Mouse (Mus musculus): ENCODE data around the gene 1810009J06Rik. TPM values are rescaled to one million over a fixed set of nuclear protein-coding genes. Genes with fewer than 3 reads are reported as not detected.

Gene 1810009J06Rik
- polyA plus RNA-seq (2015; fragmentation: Illumina TruSeq; extraction: RNeasy Lipid Tissue Mini Kit (QIAGEN cat#74804); ENCODE audit: insufficient read depth, low read depth, low replicate concordance): not detected

DNA sequence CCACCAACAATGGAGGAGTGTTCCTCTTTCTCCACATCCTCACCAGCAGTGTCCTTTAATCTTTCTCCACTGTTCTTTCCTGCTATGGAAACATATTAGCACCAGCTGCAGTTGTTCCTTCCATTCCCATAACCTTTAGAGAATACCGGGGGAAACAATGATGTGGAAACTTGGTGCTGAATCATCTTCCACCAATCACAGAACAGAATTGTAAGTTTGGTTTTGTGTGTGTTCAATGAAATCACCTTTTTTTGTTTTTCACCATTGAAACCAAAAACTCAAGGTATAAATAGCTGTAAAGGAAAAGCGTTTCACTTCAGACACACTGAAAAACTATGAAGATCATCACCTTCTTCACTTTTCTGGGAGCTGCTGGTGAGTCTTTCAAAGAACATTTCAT is at the start of gene 1810009J06Rik:
1810009J06Rik (plus strand) TSS at position 301 of the 400 bp plus-strand sequence.

DNA sequence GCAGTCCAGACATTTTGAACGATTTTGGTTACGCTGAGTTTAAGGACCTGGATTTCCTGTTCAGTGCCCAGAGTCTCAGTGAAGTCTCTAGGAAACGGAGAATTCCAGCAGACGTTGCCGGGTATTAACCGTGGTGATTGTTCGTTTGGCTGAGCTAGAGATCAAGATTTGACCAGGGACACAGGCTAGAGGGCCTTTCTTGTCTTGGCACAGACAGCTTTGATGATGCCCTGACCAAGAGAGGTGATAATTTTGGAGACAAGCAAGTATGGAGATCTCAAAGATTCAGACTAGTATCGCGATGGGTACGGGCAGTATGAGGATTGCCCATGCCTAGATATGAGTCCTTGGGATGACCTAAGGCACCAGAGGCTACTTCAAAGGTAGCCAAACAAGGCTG is 24.1 kb upstream of the 1810009J06Rik start, which contains the start of gene 1700074P13Rik:
1700074P13Rik (minus strand) TSS at position 101 of the 400 bp plus-strand sequence.

DNA sequence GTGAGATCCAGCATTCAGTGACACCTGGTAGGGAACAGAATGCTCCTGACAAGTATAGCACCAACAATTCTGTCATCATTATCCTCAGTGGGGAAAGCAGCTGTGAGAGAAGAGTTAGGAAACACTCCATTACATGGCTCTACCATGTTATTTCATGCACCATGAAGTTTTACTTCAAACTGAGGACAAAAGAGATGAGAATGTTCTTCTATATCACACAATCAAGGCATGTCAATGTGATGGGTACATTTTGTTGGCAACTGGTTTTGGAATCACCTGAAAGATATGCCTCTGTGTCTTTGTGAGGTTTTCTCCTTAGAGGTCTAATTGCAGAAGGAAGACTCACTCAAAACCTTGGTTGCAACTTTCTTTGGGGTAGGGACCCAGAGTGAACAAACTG is 12.8 kb upstream of the 1810009J06Rik start, which contains the start of gene Gm4744:
Gm4744 (minus strand) TSS at position 101 of the 400 bp plus-strand sequence.

DNA sequence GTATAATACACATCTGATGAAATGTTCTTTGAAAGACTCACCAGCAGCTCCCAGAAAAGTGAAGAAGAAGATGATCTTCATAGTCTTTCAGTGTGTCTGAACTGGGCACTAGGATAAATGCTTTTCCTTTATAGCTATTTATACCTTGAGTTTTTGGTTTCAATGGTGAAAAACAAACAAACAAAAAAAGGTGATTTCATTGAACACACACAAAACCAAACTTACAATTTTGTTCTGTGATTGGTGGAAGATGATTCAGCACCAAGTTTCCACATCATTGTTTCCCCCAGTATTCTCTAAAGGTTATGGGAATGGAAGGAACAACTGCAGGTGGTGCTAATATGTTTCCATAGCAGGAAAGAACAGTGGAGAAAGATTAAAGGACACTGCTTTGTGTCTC is 34.8 kb downstream of the 1810009J06Rik start, which contains the start of gene Gm2663:
Gm2663 (minus strand) TSS at position 101 of the 400 bp plus-strand sequence.

Other genes starting within 250 kb of the 1810009J06Rik start
- not detected for gene Moxd2, start 77.3 kb upstream of the 1810009J06Rik start, polyA plus RNA-seq (2015; fragmentation: Illumina TruSeq; extraction: RNeasy Lipid Tissue Mini Kit (QIAGEN cat#74804); ENCODE audit: insufficient read depth, low read depth, low replicate concordance)
- not detected for gene Prss58, start 64.4 kb upstream of the 1810009J06Rik start, polyA plus RNA-seq (2015; fragmentation: Illumina TruSeq; extraction: RNeasy Lipid Tissue Mini Kit (QIAGEN cat#74804); ENCODE audit: insufficient read depth, low read depth, low replicate concordance)
- gene 1700074P13Rik, start 24.2 kb upstream of the 1810009J06Rik start, polyA plus RNA-seq (2015; fragmentation: Illumina TruSeq; extraction: RNeasy Lipid Tissue Mini Kit (QIAGEN cat#74804); ENCODE audit: insufficient read depth, low read depth, low replicate concordance): not detected
- gene Gm4744, start 12.9 kb upstream of the 1810009J06Rik start, polyA plus RNA-seq (2015; fragmentation: Illumina TruSeq; extraction: RNeasy Lipid Tissue Mini Kit (QIAGEN cat#74804); ENCODE audit: insufficient read depth, low read depth, low replicate concordance): not detected
- not detected for gene Gm2663, start 34.7 kb downstream of the 1810009J06Rik start, polyA plus RNA-seq (2015; fragmentation: Illumina TruSeq; extraction: RNeasy Lipid Tissue Mini Kit (QIAGEN cat#74804); ENCODE audit: insufficient read depth, low read depth, low replicate concordance)
- gene 2210010C04Rik, start 70.8 kb downstream of the 1810009J06Rik start, polyA plus RNA-seq (2015; fragmentation: Illumina TruSeq; extraction: RNeasy Lipid Tissue Mini Kit (QIAGEN cat#74804); ENCODE audit: insufficient read depth, low read depth, low replicate concordance): 14,492 TPM